Mouse (Mus musculus): ENCODE measurements at regions not wholly inside any gene's neighbourhood (a gene's known extent, or its start where the extent isn't known, plus 50 kb on each side); places are given as distances from the start of the nearest gene placed in this dataset.

- H3K4me2 ChIP-seq (ENCODE audit: low read depth, low read length), result no peak overlapping the region
- H3K9me3 ChIP-seq (replicated peaks; ENCODE audit: control insufficient read depth, low read length), result no peaks in the 10 kb centered on the region
- H3K27ac ChIP-seq (ENCODE audit: low read length), result no peak overlapping the region
- no peak overlapping the region for H3K9ac ChIP-seq (ENCODE audit: low read length)
- no peaks in the 10 kb centered on the region for H3K27me3 ChIP-seq (ENCODE audit: control insufficient read depth, insufficient read depth, low read length)
- H3K4me1 ChIP-seq (ENCODE audit: control insufficient read depth, insufficient read depth, low read length), result no peaks in the 10 kb centered on the region
- WGBS, result 56% methylated on average over 8 of the region's 8 CpGs
- no peak for ATAC-seq (replicated peaks; ENCODE audit: extremely low read depth, insufficient read depth, low FRiP score)
- no peaks in the 10 kb centered on the region for H3K36me3 ChIP-seq (ENCODE audit: control insufficient read depth, insufficient read depth)
- H3K4me3 ChIP-seq (ENCODE audit: low read length), result no peak overlapping the region
Observed at GRCm38 (mm10) chr11:24371963-24372362, 294.1 kb downstream of the Bcl11a start.

- no peak overlapping the region for H3K9ac ChIP-seq (ENCODE audit: low read length)
- no peak overlapping the region for H3K27ac ChIP-seq (ENCODE audit: low read length)
- no peak overlapping the region for H3K4me3 ChIP-seq (ENCODE audit: low read length)
- ATAC-seq (replicated peaks; ENCODE audit: extremely low read depth, insufficient read depth, low FRiP score), result no peak
- no peak overlapping the region for H3K4me2 ChIP-seq (ENCODE audit: low read depth, low read length)
- H3K36me3 ChIP-seq (ENCODE audit: control insufficient read depth, insufficient read depth), result no peaks in the 10 kb centered on the region
- no peaks in the 10 kb centered on the region for H3K4me1 ChIP-seq (ENCODE audit: control insufficient read depth, insufficient read depth, low read length)
- no peaks in the 10 kb centered on the region for H3K27me3 ChIP-seq (ENCODE audit: control insufficient read depth, insufficient read depth, low read length)
- WGBS, result 68% methylated on average over 5 of the region's 5 CpGs
- H3K9me3 ChIP-seq (replicated peaks; ENCODE audit: control insufficient read depth, low read length), result no peaks in the 10 kb centered on the region
Observed at GRCm38 (mm10) chr11:24372616-24373015, 294.8 kb downstream of the Bcl11a start.

DNA sequence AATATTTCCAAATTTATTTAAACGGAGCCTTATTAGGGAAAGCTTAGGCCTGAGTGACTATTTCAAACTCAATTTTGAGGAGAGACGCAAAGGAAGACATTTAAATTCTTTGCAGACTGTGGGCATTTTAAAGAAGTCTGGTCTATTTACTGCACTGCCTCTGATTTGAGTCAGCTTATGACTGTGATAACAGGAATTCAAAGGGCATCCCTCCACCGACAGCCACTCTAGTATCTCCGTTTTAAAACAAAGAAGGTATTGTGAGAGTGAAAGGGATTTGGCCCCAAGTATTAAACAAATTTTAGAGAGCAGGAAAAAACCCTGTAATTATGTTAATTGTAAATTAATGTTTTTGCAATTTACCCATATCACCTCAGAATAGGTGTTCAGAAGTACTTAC is 295.4 kb downstream of the Bcl11a start:
- WGBS, result 59% methylated on average over 4 of the region's 4 CpGs
- Histone ChIP-seq H3K9ac (ENCODE audit: low read length) (no peak overlapping the region), H3K36me3 (ENCODE audit: control insufficient read depth, insufficient read depth) (no peaks in the 10 kb centered on the region)

GRCm38 (mm10) chr11:24377530-24377929 is 299.7 kb downstream of the Bcl11a start:
- no peaks in the 10 kb centered on the region for H3K36me3 ChIP-seq (ENCODE audit: control insufficient read depth, insufficient read depth)
- H3K27me3 ChIP-seq (ENCODE audit: control insufficient read depth, insufficient read depth, low read length), result no peaks in the 10 kb centered on the region
- H3K4me1 ChIP-seq (ENCODE audit: control insufficient read depth, insufficient read depth, low read length), result no peaks in the 10 kb centered on the region
- ATAC-seq (replicated peaks; ENCODE audit: extremely low read depth, insufficient read depth, low FRiP score), result no peak
- H3K4me3 ChIP-seq (ENCODE audit: low read length), result no peak overlapping the region
- H3K4me2 ChIP-seq (ENCODE audit: low read depth, low read length), result no peak overlapping the region
- no peak overlapping the region for H3K9ac ChIP-seq (ENCODE audit: low read length)
- 28% methylated on average over 2 of the region's 2 CpGs for WGBS
- H3K27ac ChIP-seq (ENCODE audit: low read length), result no peak overlapping the region
- no peaks in the 10 kb centered on the region for H3K9me3 ChIP-seq (replicated peaks; ENCODE audit: control insufficient read depth, low read length)

More for the DNA sequence above, 295.4 kb downstream of the Bcl11a start:
- no peak overlapping the region for H3K4me2 ChIP-seq (ENCODE audit: low read depth, low read length)
- no peaks in the 10 kb centered on the region for H3K9me3 ChIP-seq (replicated peaks; ENCODE audit: control insufficient read depth, low read length)
- H3K4me1 ChIP-seq (ENCODE audit: control insufficient read depth, insufficient read depth, low read length), result no peaks in the 10 kb centered on the region
- H3K27ac ChIP-seq (ENCODE audit: low read length), result no peak overlapping the region
- no peaks in the 10 kb centered on the region for H3K27me3 ChIP-seq (ENCODE audit: control insufficient read depth, insufficient read depth, low read length)
- H3K4me3 ChIP-seq (ENCODE audit: low read length), result no peak overlapping the region
- ATAC-seq (replicated peaks; ENCODE audit: extremely low read depth, insufficient read depth, low FRiP score), result no peak

DNA sequence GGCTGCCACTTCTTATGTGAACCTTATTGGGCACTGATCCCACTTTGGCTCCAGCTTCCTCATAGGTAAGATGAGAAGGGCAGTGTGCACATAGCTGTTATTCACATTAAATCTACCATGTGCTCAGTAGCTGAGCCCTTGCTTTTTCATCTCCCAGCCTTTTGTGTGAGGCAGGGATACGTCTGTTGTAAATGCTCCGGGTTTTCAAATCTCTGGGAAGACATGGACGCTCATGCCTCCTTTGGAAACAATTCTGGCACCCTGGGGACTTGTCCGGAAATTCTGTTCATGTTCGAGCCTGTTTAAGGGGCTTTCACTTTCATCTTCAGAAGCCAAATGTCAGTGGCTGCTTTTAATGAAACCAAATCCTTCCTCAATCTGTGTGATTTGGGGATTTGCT is 312.7 kb downstream of the Bcl11a start:
- H3K4me3 ChIP-seq (ENCODE audit: low read length), result no peak overlapping the region
- no peaks in the 10 kb centered on the region for H3K4me1 ChIP-seq (ENCODE audit: control insufficient read depth, insufficient read depth, low read length)
- 58% methylated on average over 5 of the region's 5 CpGs for WGBS
- H3K4me2 ChIP-seq (ENCODE audit: low read depth, low read length), result no peak overlapping the region
- H3K36me3 ChIP-seq (ENCODE audit: control insufficient read depth, insufficient read depth), result no peaks in the 10 kb centered on the region
- no peaks in the 10 kb centered on the region for H3K9me3 ChIP-seq (replicated peaks; ENCODE audit: control insufficient read depth, low read length)
- no peaks in the 10 kb centered on the region for H3K27me3 ChIP-seq (ENCODE audit: control insufficient read depth, insufficient read depth, low read length)
- H3K9ac ChIP-seq (ENCODE audit: low read length), result no peak overlapping the region
- no peak overlapping the region for H3K27ac ChIP-seq (ENCODE audit: low read length)
- ATAC-seq (replicated peaks; ENCODE audit: extremely low read depth, insufficient read depth, low FRiP score), result no peak

- Histone ChIP-seq H3K4me1 (ENCODE audit: control insufficient read depth, insufficient read depth, low read length) (no peaks in the 10 kb centered on the region), H3K9ac (ENCODE audit: low read length) (no peak overlapping the region), H3K9me3 (replicated peaks; ENCODE audit: control insufficient read depth, low read length) (no peaks in the 10 kb centered on the region), H3K27me3 (ENCODE audit: control insufficient read depth, insufficient read depth, low read length) (no peaks in the 10 kb centered on the region), H3K27ac (ENCODE audit: low read length) (no peak overlapping the region), H3K4me3 (ENCODE audit: low read length) (no peak overlapping the region), H3K4me2 (ENCODE audit: low read depth, low read length) (no peak overlapping the region), H3K36me3 (ENCODE audit: control insufficient read depth, insufficient read depth) (no peaks in the 10 kb centered on the region)
- no peak for ATAC-seq (replicated peaks; ENCODE audit: extremely low read depth, insufficient read depth, low FRiP score)
- WGBS, result 56% methylated on average over 1 of the region's 1 CpGs
Observed at GRCm38 (mm10) chr11:24391385-24391784, 313.5 kb downstream of the Bcl11a start.

DNA sequence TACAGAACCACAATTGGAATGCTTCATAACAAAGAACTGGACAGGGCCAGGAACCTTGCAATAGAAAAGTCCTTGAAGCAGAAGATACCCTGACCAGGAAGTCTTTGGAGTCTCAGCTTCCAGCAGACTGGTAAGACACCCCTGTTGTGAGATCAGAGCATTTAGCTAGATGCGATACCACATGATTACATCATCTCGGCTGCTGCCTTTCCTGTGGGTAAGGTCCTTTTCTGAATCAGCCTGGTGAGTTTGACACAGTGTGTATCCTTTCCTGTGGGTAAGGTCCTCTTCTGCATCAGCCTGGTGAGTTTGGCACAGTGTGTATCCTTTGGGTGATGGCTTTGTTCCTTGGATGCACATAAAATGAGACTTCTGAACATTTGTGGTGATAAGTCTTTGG is 317.6 kb downstream of the Bcl11a start:
- Histone ChIP-seq H3K9me3 (replicated peaks; ENCODE audit: control insufficient read depth, low read length) (no peaks in the 10 kb centered on the region), H3K4me1 (ENCODE audit: control insufficient read depth, insufficient read depth, low read length) (no peaks in the 10 kb centered on the region), H3K4me2 (ENCODE audit: low read depth, low read length) (no peak overlapping the region), H3K27me3 (ENCODE audit: control insufficient read depth, insufficient read depth, low read length) (no peaks in the 10 kb centered on the region), H3K36me3 (ENCODE audit: control insufficient read depth, insufficient read depth) (no peaks in the 10 kb centered on the region), H3K4me3 (ENCODE audit: low read length) (no peak overlapping the region), H3K27ac (ENCODE audit: low read length) (no peak overlapping the region), H3K9ac (ENCODE audit: low read length) (no peak overlapping the region)
- no peak for ATAC-seq (replicated peaks; ENCODE audit: extremely low read depth, insufficient read depth, low FRiP score)
- WGBS, result 71% methylated on average over 2 of the region's 2 CpGs

DNA sequence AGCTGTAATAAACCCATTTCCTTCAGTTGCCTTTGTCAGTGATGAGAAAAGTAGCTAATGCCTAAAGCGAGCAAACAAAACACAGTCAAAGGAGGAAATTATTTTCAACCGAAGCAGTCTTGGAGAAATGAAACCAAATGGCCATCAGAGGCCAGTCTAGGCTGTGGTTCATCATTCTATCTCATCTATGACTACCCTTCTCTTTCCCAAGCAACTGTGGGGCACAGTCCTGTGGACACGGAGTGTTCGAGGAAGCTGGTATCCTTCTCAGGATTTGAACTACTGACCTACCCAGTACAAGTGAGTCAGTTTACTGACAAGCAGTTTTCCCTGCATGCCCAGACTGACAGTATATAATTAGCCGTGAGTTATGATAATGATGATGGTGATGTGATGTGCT is 319.1 kb downstream of the Bcl11a start:
- no peaks in the 10 kb centered on the region for H3K9me3 ChIP-seq (replicated peaks; ENCODE audit: control insufficient read depth, low read length)
- H3K9ac ChIP-seq (ENCODE audit: low read length), result no peak overlapping the region
- no peak overlapping the region for H3K27ac ChIP-seq (ENCODE audit: low read length)
- ATAC-seq (replicated peaks; ENCODE audit: extremely low read depth, insufficient read depth, low FRiP score), result no peak
- H3K4me1 ChIP-seq (ENCODE audit: control insufficient read depth, insufficient read depth, low read length), result no peaks in the 10 kb centered on the region
- H3K4me3 ChIP-seq (ENCODE audit: low read length), result no peak overlapping the region
- 84% methylated on average over 5 of the region's 5 CpGs for WGBS
- no peaks in the 10 kb centered on the region for H3K36me3 ChIP-seq (ENCODE audit: control insufficient read depth, insufficient read depth)
- H3K27me3 ChIP-seq (ENCODE audit: control insufficient read depth, insufficient read depth, low read length), result no peaks in the 10 kb centered on the region
- no peak overlapping the region for H3K4me2 ChIP-seq (ENCODE audit: low read depth, low read length)

DNA sequence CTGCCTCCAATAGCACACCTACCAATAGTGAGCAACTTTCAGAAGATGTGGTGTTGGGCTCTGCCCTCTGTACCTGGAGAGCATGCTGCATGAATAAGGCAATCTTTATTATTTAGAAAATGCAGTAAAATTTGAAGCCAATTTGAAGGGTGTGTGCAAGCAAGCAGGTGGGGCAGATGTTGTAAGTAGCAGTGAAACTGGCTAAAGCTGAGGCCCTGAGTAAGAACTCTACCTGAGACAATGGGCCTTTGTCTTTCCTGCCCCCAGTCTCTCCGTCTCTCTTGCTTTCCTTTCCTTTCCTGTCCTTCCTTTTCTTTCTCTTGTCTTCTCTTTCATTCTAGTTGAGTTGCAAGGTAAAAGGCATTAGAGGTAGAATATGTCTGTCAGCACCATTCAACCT is 319.9 kb downstream of the Bcl11a start:
- Histone ChIP-seq H3K9me3 (replicated peaks; ENCODE audit: control insufficient read depth, low read length) (no peaks in the 10 kb centered on the region), H3K27ac (ENCODE audit: low read length) (no peak overlapping the region), H3K4me2 (ENCODE audit: low read depth, low read length) (no peak overlapping the region), H3K27me3 (ENCODE audit: control insufficient read depth, insufficient read depth, low read length) (no peaks in the 10 kb centered on the region), H3K4me3 (ENCODE audit: low read length) (no peak overlapping the region), H3K36me3 (ENCODE audit: control insufficient read depth, insufficient read depth) (no peaks in the 10 kb centered on the region), H3K9ac (ENCODE audit: low read length) (no peak overlapping the region), H3K4me1 (ENCODE audit: control insufficient read depth, insufficient read depth, low read length) (no peaks in the 10 kb centered on the region)
- 74% methylated on average over 1 of the region's 1 CpGs for WGBS
- no peak for ATAC-seq (replicated peaks; ENCODE audit: extremely low read depth, insufficient read depth, low FRiP score)

GRCm38 (mm10) chr11:24401151-24401550 is 323.3 kb downstream of the Bcl11a start:
- H3K4me1 ChIP-seq (ENCODE audit: control insufficient read depth, insufficient read depth, low read length), result no peaks in the 10 kb centered on the region
- no peak for ATAC-seq (replicated peaks; ENCODE audit: extremely low read depth, insufficient read depth, low FRiP score)
- WGBS, result 79% methylated on average over 3 of the region's 3 CpGs

More at GRCm38 (mm10) chr11:24401151-24401550, 323.3 kb downstream of the Bcl11a start:
- H3K4me3 ChIP-seq (ENCODE audit: low read length), result no peak overlapping the region
- H3K36me3 ChIP-seq (ENCODE audit: control insufficient read depth, insufficient read depth), result no peaks in the 10 kb centered on the region
- no peaks in the 10 kb centered on the region for H3K9me3 ChIP-seq (replicated peaks; ENCODE audit: control insufficient read depth, low read length)
- no peak overlapping the region for H3K9ac ChIP-seq (ENCODE audit: low read length)
- no peak overlapping the region for H3K4me2 ChIP-seq (ENCODE audit: low read depth, low read length)
- H3K27me3 ChIP-seq (ENCODE audit: control insufficient read depth, insufficient read depth, low read length), result no peaks in the 10 kb centered on the region
- H3K27ac ChIP-seq (ENCODE audit: low read length), result no peak overlapping the region

All from heart, embryonic 16.5 days (tissue).